Mouse (Mus musculus): ENCODE data around the gene Gimap8.

Gimap8 gene

DNA sequence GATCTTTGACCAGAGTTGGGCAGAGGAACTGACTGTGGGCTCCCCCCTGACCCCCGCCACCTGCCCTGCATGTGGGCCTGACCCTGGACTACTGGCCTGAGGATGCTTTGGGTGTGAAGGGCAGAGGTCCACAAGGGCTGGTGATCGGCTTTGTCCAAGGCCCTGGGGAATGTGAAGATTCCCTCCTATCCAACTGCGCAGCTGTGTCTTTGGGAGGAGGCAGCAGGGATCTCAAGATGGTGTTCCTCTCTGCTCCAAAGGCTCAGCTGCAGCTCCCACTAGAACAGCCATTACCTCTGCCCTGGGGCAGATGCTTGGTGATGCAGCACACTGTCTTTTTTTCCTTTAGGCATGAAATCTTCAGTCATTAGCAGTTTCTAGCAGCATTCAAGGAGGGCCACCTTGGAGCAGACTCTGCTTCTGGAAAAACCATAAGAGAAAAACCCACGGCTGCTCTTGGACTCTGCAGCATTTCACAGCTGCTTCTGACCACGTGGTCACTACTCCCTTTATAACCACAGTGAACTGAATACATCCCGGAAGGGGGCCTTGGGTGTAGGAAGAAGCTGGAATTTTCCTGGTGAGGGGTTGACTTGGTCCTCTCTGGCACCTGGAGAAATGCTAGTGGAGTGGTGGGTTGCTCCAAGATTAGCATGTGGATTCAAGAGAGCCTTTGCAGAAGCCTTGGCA is 9.1 kb upstream of the Gimap8 start:
- no peak for DNase-seq (ENCODE audit: low spot score in 2 of 2)

DNA sequence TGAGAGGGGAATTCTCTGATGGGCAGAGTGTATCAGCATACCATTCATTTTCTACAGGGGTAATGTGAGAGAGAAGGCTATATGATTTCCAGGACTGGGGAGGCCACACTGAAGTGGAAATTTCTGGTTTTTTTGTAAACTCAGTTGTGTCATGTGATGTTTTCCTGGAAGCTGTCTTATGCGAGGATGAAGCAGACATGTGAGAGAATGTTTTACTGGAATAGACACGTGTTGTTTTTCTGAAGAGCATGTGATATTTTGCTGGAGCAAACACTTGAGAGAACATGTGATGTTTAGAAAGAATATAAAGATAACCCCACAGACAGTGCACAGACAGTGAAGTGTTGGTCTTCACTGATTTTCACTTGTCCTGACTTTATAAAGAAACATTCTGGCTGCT is 8.5 kb upstream of the Gimap8 start:
- no peak for DNase-seq (ENCODE audit: low spot score in 2 of 2)

DNA sequence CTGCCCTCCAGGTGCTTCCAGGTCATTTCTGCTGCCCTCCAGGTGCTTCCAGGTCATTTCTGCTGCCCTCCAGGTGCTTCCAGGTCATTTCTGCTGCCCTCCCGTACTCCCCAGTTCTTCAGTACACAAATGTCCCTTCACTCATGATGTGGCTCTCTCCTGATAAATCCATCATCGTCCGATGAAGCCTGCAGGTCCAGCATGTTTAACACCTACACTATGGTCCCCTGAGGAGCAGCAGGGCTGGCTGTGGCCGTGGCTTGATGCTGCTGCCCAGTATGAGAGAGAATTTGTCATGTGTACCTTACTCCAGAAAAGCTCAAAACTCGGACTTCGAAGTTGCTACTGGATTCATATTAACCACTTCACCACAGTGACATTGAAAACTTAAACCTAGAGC is 5.6 kb upstream of the Gimap8 start:
- DNase-seq (ENCODE audit: low spot score in 2 of 2): no peak

DNA sequence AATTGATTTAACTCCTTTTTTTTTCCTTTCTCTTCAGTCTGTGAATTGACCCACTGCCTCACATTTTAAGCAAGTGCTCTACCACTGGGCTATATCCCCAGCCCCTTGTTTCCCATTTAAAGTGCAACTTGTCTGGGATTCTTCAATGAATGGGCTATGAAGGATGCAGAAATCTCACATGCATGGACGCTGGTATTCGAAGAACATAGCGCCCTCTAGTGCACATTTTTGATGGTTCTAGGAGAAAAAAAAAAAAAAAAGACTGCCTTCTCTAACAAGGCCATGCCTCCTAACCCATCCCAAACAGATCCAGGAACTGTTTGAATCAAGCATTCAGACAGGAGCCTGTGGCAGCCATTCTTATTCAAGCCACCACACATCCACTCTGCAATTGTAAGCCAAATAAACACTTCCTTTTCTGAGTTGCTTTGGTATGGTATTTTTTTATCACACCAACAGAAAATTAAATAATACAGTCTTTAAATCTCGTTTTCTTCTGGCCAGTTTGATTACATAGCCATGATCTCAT is 4.2 kb upstream of the Gimap8 start:
- no peak for DNase-seq (ENCODE audit: low spot score in 2 of 2)

DNA sequence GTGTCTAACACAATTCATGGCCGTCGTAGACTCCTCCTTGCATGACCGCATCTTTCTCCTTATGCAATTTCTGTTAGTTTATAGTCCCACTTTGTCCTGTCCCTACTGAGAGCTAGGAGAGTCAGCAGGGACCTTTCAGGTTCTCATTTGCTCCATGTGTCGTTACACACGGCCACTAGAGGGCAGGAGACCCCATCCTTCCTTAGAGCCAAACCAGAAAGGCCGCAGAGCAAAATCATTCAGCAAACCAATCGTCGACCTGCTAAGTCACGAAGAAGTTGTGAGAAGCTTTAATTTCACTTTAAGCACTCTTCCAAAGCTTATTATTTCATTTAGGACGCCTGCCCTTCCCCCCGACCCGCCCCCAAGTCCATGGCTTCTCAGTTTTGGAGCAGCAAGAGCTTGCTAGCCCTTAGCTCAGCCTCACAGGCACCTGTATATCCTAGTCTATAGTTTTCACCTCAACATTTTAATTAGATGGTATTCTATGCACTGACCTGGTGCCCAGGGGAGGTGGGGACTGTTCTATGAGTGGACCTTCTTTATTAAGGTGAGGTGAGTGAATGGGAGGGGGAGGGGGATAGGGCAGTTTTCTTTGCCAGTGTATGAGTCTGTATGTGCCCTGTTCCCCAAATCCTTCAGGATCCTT is 1.2 kb upstream of the Gimap8 start:
- DNase-seq (ENCODE audit: low spot score in 2 of 2): no peak

DNA sequence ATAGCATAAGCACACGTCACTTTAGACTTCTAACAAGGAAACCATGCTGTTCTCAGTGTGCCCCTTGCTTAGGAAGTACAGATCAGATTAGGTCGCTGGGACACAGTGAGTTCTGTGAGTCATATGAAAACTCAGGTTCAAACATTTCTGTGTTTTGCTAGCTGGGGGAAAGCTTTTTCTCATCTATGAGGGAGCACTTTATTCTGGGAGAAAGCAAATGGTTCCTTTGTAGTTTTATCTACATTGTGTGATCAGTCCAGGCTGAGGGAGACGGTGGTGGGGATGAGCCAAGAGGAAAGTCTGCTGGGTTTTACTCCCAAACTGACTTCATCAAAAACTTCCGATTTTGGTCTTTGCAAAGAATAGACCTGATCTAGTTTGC is 734 bp upstream of the Gimap8 start:
- DNase-seq (ENCODE audit: low spot score in 2 of 2): no peak

DNA sequence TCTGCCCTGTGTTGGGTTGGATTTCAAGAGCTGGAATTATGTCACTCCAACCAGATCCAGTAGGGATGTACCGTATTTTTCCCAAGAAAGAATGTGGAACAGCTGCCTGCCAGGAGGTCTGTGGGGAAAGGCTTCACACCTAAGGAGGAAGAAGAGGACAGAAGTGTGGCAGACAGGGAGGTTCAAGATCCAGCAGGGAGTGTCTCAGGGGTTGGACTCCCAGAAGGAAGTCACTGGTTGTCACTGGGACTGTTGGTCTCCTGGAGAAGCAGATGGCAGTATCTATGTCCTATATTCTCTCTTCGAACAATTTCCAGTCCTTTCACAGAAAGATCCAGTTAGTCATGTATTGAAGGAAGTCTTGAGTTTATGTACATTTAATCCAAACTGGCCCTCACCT is 577 bp downstream of the Gimap8 start:
- no peak for DNase-seq (ENCODE audit: low spot score in 2 of 2)

DNA sequence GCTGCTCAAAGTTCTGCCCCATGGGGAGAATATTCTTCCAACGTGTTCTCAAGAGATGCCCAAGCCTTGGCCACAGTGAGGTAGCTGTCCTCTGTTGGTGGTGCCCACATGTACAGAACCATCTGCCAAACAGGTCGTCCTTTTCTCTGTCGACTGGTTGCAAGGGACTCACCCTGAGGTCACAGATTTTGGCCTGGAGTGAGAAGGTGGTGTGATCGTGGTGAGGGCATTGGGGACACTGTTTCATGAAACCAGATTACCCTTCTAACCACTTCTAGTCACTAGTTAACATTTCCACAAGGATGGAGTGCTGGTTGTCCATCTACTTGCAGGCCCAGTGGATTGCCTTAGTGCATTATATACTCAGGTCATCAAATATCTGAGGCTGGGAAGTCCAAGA is 1.7 kb downstream of the Gimap8 start:
- no peak for DNase-seq (ENCODE audit: low spot score in 2 of 2)

DNA sequence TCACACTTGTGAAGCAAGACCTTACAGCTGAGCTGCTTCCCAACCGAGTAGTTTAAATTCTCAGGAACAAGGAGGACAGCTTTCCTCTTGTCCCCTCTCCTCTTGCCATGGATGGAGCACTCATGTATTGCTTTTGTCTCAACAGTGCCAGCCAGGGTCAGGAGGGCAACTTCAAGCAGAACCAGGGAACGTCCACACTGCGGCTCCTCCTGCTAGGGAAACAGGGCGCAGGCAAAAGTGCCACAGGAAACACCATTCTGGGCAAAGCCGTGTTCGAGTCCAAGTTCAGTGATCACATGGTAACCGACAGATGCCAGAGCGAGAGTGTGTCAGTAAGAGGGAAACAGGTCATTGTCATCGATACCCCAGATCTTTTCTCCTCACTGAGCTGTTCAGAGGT is 3.0 kb downstream of the Gimap8 start:
- DNase-seq (ENCODE audit: low spot score in 2 of 2): no peak

DNA sequence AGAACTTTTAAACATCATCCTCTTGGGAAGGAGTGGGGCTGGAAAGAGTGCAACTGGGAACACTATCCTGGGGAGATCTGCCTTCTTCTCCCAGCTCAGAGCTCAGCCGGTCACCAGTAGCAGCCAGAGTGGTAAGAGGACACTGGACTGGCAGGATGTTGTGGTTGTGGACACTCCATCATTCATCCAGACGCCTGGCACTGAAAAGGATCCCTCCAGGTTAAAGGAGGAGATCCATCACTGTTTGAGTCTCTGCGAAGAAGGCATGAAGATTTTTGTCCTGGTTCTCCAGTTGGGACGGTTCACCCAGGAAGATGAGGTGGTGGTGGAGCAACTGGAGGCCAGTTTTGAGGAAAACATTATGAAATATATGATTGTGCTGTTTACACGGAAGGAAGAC is 11.7 kb downstream of the Gimap8 start:
- DNase-seq (ENCODE audit: low spot score in 2 of 2): no peak

DNA sequence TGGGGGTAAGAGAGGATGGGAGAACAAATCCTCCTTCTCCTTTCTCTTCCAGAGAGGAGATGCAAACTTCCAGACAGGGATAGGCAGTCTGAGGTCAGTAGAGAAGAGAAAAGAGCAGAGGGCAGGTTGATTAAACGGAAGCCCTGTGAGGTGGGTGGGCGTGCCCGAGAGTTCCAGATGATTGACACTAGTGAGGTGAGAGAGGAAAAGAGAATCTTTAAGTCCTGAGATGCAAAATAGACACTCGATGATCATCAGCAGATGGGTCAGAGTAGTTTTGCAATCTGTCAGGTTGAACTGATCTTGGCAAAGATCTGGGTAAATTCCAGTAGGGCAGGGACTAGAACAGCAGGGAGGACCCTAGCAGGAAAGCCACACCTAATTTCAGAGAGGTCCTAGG is 17.7 kb downstream of the Gimap8 start:
- no peak for DNase-seq (ENCODE audit: low spot score in 2 of 2)

DNA sequence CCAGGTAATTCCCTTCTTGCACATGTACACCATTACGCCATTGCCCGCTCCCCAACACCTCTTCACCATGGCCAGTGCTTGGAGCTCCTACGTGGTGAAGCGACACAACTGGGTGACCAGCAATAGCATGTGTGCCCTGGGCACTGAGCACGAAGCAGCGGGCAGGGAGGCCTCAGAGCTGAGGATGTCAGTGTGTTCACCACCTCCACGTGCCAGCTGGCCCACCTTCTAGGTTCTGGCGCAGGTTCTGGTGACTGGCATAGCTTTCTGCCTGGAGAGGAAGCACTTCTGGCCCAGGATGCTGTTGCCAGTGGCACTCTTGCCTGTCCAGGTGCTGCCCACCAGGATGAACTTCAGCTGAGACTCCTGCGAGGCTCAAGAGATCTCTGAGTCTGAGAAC is 18.4 kb downstream of the Gimap8 start:
- no peak for DNase-seq (ENCODE audit: low spot score in 2 of 2)

DNA sequence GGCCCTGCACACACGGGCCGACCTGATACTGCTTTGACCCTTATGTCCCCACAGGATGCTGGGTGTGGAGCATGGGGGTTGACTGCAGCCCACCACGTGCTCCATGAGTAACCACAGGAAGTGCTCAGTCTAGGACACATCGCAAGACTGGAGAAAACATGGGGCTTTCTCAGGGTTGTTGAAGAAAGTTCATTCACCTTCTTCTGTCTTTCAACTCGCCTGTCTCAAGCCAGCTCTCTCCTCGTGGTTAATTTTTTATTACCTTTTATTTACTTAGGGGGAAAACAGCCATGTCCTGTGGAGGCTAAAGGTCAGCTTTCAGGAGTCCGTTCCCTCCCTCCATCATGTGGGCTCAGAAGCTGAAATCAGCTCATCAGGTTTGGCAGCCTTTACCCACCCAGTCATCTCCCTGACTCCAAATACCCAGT is 19.1 kb downstream of the Gimap8 start:
- DNase-seq (ENCODE audit: low spot score in 2 of 2): no peak

DNA sequence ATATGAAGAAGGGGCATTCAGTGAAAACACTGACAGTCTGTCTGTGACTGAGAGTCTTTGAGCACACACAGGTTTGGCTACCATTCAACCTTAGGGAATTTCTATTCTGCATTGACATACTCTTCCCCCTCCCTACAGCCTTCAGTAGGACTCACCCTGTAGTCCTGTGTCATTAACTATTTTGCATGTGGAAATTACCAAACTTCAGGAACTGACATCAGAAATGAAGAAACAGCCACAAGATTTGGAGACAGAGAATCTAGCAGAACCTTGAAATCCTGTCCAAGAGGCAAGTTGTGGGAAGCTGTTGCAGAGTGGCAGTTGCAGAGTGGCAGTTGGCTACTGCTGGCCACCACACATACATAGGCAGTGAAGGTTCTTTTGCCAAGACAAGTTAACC is 21.0 kb downstream of the Gimap8 start:
- no peak for DNase-seq (ENCODE audit: low spot score in 2 of 2)

DNA sequence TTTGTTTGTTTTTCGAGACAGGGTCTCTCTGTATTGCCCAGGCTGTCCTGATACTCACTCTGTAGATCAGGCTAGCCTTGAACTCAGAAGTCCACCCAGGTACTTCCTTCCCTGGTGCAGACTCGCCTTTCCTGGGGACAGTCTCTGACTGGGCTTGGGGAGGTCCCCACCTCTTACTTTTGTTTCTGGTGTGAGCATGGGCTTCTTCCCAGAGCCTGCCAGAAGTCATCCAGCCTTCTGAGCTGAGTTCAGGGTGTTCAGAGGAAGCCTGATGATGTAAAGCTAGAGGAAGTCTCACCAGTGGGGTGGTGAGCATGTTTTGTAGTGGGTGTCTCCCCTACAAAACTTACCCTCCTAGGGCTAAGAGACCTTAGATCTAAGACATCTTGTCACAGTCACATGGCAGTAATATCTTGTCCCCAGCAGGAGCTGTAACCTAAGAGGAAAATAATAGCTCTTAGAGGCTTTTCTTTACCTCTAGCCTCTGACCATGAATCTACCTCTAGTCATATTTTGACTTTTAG is 22.5 kb downstream of the Gimap8 start:
- no peak for DNase-seq (ENCODE audit: low spot score in 2 of 2)

DNA sequence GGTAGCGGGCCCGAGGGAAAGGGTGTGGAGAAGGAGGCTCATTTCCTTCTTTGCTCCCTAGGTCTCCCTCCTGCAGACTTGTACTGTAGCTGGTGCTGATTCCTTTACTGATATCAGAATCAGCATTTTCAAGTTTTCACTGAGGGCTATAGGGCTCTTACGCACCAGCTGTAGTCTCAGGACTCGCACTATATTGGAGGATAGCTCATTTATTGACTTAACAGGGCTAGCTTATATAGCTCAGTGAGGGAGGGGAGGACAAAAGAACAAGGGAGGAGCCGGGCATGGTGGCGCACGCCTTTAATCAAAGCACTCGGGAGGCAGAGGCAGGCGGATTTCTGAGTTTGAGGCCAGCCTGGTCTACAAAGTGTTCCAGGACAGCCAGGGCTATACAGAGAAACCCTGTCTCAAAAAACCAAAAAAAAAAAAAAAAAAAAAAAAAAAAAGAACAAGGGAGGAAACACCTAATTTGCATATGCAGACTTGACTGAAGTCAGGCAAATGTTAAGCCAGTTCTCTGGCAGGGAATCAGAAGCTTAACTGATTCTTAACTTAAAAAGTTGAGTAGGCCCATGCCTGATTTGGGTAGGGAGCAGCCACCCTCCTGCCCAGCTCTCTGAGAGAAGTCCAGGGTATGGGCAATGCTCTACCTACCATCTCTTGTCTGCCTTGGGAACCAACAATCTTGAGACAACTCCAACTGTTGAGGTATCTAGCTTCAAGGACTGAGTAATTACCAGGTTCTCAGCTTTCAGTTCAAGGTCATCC is 27.4 kb downstream of the Gimap8 start:
- DNase-seq (ENCODE audit: low spot score in 2 of 2): no peak

DNA sequence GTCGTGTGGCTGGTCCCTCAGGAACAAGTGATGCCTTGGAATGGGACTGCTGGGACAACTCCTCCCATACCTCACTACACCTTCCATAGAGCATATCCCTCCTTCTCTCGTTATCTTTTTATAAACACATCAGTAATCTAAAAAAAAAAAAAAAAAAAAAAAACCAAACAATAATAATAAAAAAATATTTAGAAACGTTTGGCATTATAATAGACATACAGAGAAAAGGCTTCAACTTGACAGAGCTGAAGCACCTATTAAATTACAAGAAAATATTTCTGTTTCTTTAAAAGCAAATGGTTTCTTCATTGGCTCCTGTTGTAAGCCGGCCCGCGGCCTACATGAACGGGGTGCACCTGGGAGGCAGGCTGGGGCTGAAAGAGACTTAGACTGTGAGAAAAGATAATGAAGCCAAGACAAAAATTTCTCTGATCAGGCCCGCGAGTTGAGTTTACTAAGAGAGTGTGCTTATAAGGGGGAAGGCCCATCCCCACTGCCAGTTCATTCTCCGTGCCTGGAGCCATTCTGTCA is 28.4 kb downstream of the Gimap8 start:
- DNase-seq (ENCODE audit: low spot score in 2 of 2): no peak

DNA sequence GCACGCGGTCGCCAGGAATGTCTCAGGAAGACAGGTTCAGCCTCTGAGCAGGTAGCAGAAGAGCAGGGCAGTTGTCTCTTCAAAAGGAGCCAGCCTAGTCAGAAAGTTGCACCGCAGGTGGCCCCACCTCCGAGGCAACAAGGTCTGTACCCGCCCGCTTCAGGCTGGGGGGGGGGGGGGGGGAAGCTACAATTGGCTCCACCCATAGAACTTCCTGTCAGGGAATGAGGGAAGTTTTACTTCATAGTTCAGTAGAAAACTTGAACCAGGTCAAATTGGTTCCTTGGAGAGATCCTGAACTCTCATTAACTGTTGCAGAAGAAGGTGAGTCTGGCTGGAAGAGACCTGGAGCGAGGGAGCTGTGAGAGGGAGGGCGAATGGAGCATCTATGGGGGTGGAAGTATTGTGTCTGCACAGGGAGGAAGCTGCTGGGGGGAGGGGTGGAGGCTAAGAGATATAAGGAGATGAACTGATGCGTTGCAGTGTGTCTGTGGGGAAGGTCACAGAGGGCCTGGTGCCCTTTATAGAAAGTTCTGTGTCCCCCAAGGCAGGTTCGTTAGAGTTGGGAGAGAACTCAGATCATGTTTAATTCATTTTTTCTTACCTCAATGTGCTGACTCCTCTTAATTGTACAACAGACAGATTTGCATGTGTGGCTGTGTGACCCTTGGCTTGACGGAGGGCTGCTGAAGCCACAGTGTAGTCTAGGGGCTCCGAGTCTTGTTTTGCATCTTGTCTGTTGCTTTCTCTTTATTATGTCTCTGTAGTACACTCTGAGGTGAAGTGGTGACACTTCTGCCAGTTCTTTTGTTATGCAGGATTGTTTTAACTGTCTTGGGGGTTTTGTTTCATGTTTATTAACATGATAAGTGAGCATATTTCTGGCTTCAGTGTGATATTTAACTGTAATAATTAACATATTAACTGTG is 29.2 kb downstream of the Gimap8 start, which contains the start of gene Gimap9:
Gimap9 (plus strand) TSS at position 199 of the 929 bp plus-strand sequence.
- no peak for DNase-seq (ENCODE audit: low spot score in 2 of 2)

DNA sequence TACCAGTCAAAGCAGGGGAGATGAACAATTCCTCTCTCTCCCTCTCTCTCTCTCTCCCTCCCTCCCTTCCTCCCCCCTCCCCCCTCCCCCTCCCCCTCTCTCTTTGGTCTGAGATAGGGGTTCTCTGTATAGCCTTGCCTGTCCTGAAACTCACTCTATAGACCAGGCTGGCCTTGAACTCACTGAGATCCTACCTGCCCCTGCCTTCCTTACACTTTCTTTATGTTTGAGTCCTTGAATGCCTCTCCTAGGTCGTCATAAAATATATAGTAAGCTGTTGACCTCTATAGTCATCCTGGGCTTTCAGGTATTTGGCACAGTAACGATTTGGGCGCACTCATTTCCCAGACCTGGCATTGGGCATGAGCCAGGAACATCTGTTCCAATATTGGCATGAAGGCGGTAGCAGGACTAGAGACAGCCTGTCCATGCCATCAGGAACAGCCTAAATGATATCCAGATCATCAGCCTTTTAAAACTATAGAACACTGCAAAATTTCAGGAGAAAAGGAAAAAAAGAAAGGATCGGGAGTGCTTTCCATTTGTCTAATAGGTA is 29.9 kb downstream of the Gimap8 start:
- DNase-seq (ENCODE audit: low spot score in 2 of 2): no peak

DNA sequence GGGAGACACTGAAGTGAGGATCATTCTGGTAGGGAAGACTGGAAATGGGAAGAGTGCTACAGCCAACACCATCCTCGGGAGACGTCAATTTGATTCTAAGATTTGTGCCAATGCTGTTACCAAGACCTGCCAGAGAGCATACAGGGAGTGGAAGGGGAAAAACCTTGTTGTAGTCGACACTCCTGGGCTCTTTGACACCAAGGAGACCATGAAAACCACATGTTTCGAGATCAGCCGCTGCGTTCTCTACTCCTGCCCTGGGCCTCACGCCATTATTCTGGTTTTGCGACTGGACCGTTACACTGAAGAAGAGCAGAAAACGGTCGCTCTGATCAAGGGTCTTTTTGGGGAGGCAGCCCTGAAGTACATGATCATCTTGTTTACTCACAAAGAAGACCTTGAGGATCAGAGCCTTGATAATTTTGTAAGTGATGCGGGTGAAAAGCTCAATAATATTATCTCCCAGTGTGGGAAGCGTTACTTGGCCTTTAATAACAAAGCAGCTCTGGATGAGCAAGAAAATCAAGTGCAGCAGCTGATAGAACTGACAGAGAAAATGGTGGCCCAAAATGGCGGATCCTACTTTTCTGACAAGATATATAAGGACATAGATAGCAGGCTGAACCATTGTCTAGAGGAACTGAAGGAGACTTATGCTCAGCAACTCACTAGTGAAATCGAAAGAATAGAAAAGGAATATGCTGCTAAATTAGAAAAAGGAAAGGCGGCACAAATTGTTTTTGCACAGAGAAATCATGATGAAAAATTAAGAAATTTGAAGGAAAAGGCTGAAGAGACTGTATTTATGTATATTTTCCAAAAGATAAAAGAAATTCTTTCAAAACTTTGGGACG is 30.7 kb downstream of the Gimap8 start:
- no peak for DNase-seq (ENCODE audit: low spot score in 2 of 2)

All from right cerebral cortex, postnatal 36 days (tissue).